Mouse (Mus musculus) heart, postnatal 0 days (tissue): ENCODE measurements around the gene Mtpn. TPM values are rescaled to one million over a fixed set of nuclear protein-coding genes. Genes with fewer than 3 reads are reported as not detected.

ENCODE experiments used
- ATAC-seq: fragments of 200-750 bp; cut with Nextera tagmentation; 2 replicates; pipeline ENCODE4 v1.8.0; 2017; ENCODE audit warnings: low read depth, moderate number of reproducible peaks, moderate library complexity; ENCODE audit not compliant: insufficient read depth
- DNase-seq: peaks from one replicate; pipeline ENCODE4 v3.0.0-alpha.2; 2016; ENCODE audit warnings: low spot score
- H3K27ac ChIP-seq: fragments of 300-500 bp; sonication (generic); 2 replicates; pipeline ENCODE4 v1.5.1; 2014; ENCODE audit warnings: low read depth, mild to moderate bottlenecking
- H3K27me3 ChIP-seq: fragments of 300-500 bp; sonication (generic); 2 replicates; pipeline ENCODE4 v1.6.1; 2014; ENCODE audit warnings: low read length, mixed read lengths; ENCODE audit not compliant: control insufficient read depth, insufficient read depth
- H3K36me3 ChIP-seq: fragments of 300-500 bp; sonication (generic); replicated peaks from 2 replicates; pipeline ENCODE4 v1.6.1; 2014; ENCODE audit warnings: low read length, mixed read lengths; ENCODE audit not compliant: control insufficient read depth, insufficient read depth
- H3K4me1 ChIP-seq: fragments of 300-500 bp; sonication (generic); 2 replicates; pipeline ENCODE4 v1.6.1; 2014; ENCODE audit warnings: antibody characterized with exemption; ENCODE audit not compliant: control insufficient read depth, insufficient read depth
- H3K4me2 ChIP-seq: fragments of 300-500 bp; sonication (generic); 2 replicates; pipeline ENCODE4 v1.6.1; 2014; ENCODE audit warnings: low read depth, mild to moderate bottlenecking, low read length, moderate library complexity
- H3K4me3 ChIP-seq: fragments of 300-500 bp; sonication (generic); 2 replicates; pipeline ENCODE4 v1.5.1; 2014; ENCODE audit warnings: low read depth, low read length
- H3K9ac ChIP-seq: fragments of 300-500 bp; sonication (generic); replicated peaks from 2 replicates; pipeline ENCODE4 v1.6.1; 2014; ENCODE audit warnings: low read depth, low read length, mixed read lengths
- H3K9me3 ChIP-seq: fragments of 300-500 bp; sonication (generic); replicated peaks from 2 replicates; pipeline ENCODE4 v1.6.1; 2016; ENCODE audit warnings: low read length; ENCODE audit not compliant: control insufficient read depth
- CTCF ChIP-seq: IDR thresholded peaks from 2 replicates; pipeline ENCODE4 v1.5.1; 2016; ENCODE audit warnings: antibody characterized with exemption, control low read depth, low read depth
- EP300 ChIP-seq: IDR thresholded peaks from 2 replicates; pipeline ENCODE4 v1.6.1; 2016; ENCODE audit warnings: antibody characterized with exemption, low read depth
- WGBS: fragments of 180-500 bp; shearing (Covaris S2); extraction: QIAGEN DNeasy Blood & Tissue Kit; methylation state at CpG from one replicate; pipeline ENCODE4 v1.1.7; 2014; 5-methylcytosine and 5-hydroxymethylcytosine counted together
- polyA plus RNA-seq: library from polyadenylated mRNA; unstranded; fragments of >200 nt; fragmentation: Nextera tagmentation; extraction: Ambion mirVana; gene quantifications from 2 replicates; pipeline ENCODE4 v1.2.1, GENCODE M21; 2015
- total RNA-seq: library from RNA; depleted of rRNA; stranded (reverse); fragments of >200 nt; gene quantifications from 2 replicates; pipeline ENCODE4 v1.2.3, GENCODE M21; 2014; ENCODE audit warnings: low replicate concordance; rRNA removed

Mtpn gene
- 38.0 and 56.2 TPM in 2 replicates for total RNA-seq
- polyA plus RNA-seq: 46.7 and 51.5 TPM in 2 replicates

DNA sequence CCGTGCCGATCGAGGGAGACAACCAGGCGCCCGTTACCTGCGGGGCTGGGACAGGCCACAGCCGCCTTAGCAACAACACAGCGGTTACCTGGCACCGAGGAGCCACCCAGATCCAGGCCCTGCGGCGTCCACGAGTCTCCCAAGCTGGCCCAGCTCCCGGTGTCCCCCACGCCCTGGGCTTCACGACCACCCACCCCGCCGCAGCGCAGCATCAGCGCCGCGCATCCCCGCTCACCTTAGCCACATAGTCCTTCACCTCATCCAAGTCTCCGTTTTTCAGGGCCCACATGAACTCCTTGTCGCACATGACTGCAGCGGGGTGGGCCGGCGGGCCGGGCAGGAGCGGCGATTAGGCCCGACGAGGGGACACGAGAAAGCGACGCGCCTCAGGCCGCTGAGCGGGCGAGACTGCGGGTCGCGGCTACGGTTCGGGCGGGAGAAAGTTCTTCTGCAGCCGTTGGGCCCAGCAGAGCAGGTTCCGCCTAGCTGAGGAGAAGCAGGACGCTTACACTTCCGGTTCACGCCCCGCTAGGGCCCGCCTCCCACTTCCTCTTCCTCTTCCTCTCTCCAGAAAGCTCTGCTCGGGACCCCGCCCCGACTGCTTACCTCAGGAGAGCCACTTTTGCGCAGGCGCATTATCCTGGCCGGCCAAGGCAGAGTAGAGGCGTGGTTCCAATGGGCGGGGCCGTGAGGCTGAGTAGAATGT is at the start of gene Mtpn:
Gene Mtpn, minus strand, starts transcription at position 585 of the 706 bp plus-strand sequence.
- Histone ChIP-seq H3K27me3 (no peaks in the 10 kb centered on the region), H3K9ac (peak within 1 kb of the TSS; percentile 94), H3K27ac (peak within 1 kb of the TSS; percentile 87), H3K36me3 (no peaks in the 10 kb centered on the region), H3K4me1 (peaks cover 12% of the 10 kb centered on the region; the same call in 1 of the 2 replicates), H3K4me3 (peak within 1 kb of the TSS; percentile 92), H3K9me3 (no peaks in the 10 kb centered on the region), H3K4me2 (peak within 1 kb of the TSS; percentile 85)
- TF ChIP-seq CTCF: no peak
- TF ChIP-seq EP300: no peak
- DNase-seq (peak; percentile 99), ATAC-seq (peak; percentile 100)
- under 1% methylated on average over 61 of the region's 61 CpGs for WGBS

GRCm38 (mm10) chr6:35568731-35569130 is 29.0 kb upstream of the Mtpn start:
- no peaks in the 10 kb centered on the region for H3K27me3 ChIP-seq
- H3K4me2 ChIP-seq: no peak overlapping the region
- no peak overlapping the region for H3K4me3 ChIP-seq
- ATAC-seq (no peak), DNase-seq (no peak)
- H3K4me1 ChIP-seq: no peaks in the 10 kb centered on the region
- TF ChIP-seq EP300 (no peak), CTCF (no peak)
- H3K27ac ChIP-seq: no peak overlapping the region
- H3K9ac ChIP-seq: no peak overlapping the region
- H3K36me3 ChIP-seq: no peaks in the 10 kb centered on the region
- H3K9me3 ChIP-seq: no peaks in the 10 kb centered on the region

- no peak overlapping the region for H3K4me2 ChIP-seq
- H3K36me3 ChIP-seq: no peaks in the 10 kb centered on the region
- H3K9me3 ChIP-seq: no peaks in the 10 kb centered on the region
- no peaks in the 10 kb centered on the region for H3K4me1 ChIP-seq
- no peak overlapping the region for H3K9ac ChIP-seq
- H3K27ac ChIP-seq: no peak overlapping the region
- DNase-seq: peak; percentile 15
- H3K27me3 ChIP-seq: no peaks in the 10 kb centered on the region
- TF ChIP-seq EP300: no peak
- peak; percentile 46 for TF ChIP-seq CTCF
- H3K4me3 ChIP-seq: no peak overlapping the region
- no peak for ATAC-seq
Measured at GRCm38 (mm10) chr6:35567755-35568154, 28.1 kb upstream of the Mtpn start.

DNA sequence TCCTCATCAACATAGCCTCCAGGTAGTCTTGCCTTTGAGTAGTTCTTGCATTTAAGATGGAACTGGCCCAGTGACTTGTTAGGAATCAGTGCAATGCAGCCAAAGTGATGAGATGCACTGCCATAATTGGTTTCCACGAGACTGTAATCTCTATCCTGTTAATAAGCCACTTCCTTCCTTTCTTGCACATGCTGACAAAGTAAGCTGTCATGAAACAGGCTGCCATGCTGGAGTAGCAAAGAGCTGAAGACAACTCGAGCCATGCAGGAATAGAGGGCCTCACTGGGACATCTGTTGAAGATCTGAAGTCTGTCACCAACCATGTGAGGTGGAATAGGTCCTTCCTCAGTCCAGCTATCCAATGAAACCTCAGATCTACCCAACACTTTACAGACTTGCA is 20.3 kb upstream of the Mtpn start:
- ATAC-seq (no peak), DNase-seq (no peak)
- TF ChIP-seq EP300 (no peak), CTCF (no peak)
- no peaks in the 10 kb centered on the region for H3K36me3 ChIP-seq
- no peaks in the 10 kb centered on the region for H3K27me3 ChIP-seq
- H3K4me1 ChIP-seq: no peaks in the 10 kb centered on the region
- H3K4me3 ChIP-seq: no peak overlapping the region
- H3K9me3 ChIP-seq: no peaks in the 10 kb centered on the region
- H3K9ac ChIP-seq: no peak overlapping the region
- no peak overlapping the region for H3K4me2 ChIP-seq
- H3K27ac ChIP-seq: no peak overlapping the region
- 22% methylated on average over 2 of the region's 2 CpGs for WGBS

- no peak overlapping the region for H3K9ac ChIP-seq
- H3K36me3 ChIP-seq: no peaks in the 10 kb centered on the region
- no peak for ATAC-seq
- no peak for DNase-seq
- no peaks in the 10 kb centered on the region for H3K4me1 ChIP-seq
- H3K4me2 ChIP-seq: no peak overlapping the region
- peaks cover 9% of the 10 kb centered on the region; the same call in 1 of the 2 replicates for H3K9me3 ChIP-seq
- no peak overlapping the region for H3K4me3 ChIP-seq
- H3K27ac ChIP-seq: no peak overlapping the region
- no peaks in the 10 kb centered on the region for H3K27me3 ChIP-seq
- no peak for TF ChIP-seq CTCF
- no peak for TF ChIP-seq EP300
Measured at GRCm38 (mm10) chr6:35544352-35544751, 4.7 kb upstream of the Mtpn start.
